Mouse (Mus musculus) embryonic facial prominence, embryonic 12.5 days (tissue): ENCODE measurements at regions not wholly inside any gene's neighbourhood (a gene's known extent, or its start where the extent isn't known, plus 50 kb on each side); places are given as distances from the start of the nearest gene placed in this dataset.
"Not testable (repeated sequence)": the region's sequence is repeated elsewhere in the genome, so short reads cannot be mapped to it uniquely, and the experiment has no call there.

Experiments used
- ATAC-seq: fragments of 200-750 bp; cut with Nextera tagmentation; 2 replicates; pipeline ENCODE4 v1.8.0; 2017; ENCODE audit not compliant: insufficient number of reproducible peaks, insufficient read depth, low FRiP score, low TSS enrichment
- H3K27ac ChIP-seq: fragments of 300-500 bp; sonication (generic); 2 replicates; pipeline ENCODE4 v1.5.1; 2016; ENCODE audit warnings: mild to moderate bottlenecking
- H3K27me3 ChIP-seq: fragments of 300-500 bp; sonication (generic); 2 replicates; pipeline ENCODE4 v1.6.1; 2016; ENCODE audit warnings: mild to moderate bottlenecking, moderate library complexity
- H3K36me3 ChIP-seq: fragments of 300-500 bp; sonication (generic); 2 replicates; pipeline ENCODE4 v1.6.1; 2016; ENCODE audit warnings: mild to moderate bottlenecking
- H3K4me1 ChIP-seq: fragments of 300-500 bp; sonication (generic); 2 replicates; pipeline ENCODE4 v1.6.1; 2016
- H3K4me2 ChIP-seq: fragments of 300-500 bp; sonication (generic); replicated peaks from 2 replicates; pipeline ENCODE4 v1.6.1; 2016; ENCODE audit warnings: mild to moderate bottlenecking, moderate library complexity
- H3K4me3 ChIP-seq: fragments of 300-500 bp; sonication (generic); 2 replicates; pipeline ENCODE4 v1.5.1; 2016; ENCODE audit warnings: mild to moderate bottlenecking
- H3K9ac ChIP-seq: fragments of 300-500 bp; sonication (generic); 2 replicates; pipeline ENCODE4 v1.6.1; 2016; ENCODE audit warnings: mild to moderate bottlenecking, moderate library complexity
- H3K9me3 ChIP-seq: fragments of 300-500 bp; sonication (generic); 2 replicates; pipeline ENCODE4 v1.6.1; 2016; ENCODE audit warnings: mild to moderate bottlenecking, moderate library complexity
- WGBS: fragments of 180-500 bp; shearing (Covaris S2); methylation state at CpG from one replicate; pipeline ENCODE4 v1.1.7; 2016; 5-methylcytosine and 5-hydroxymethylcytosine counted together

- no peak overlapping the region for H3K27ac ChIP-seq
- H3K4me3 ChIP-seq, result no peak overlapping the region
- H3K9ac ChIP-seq, result no peak overlapping the region
- ATAC-seq, result no peak
- WGBS, result 87% methylated on average over 10 of the region's 10 CpGs
- no peaks in the 10 kb centered on the region for H3K4me1 ChIP-seq
- H3K9me3 ChIP-seq, result no peaks in the 10 kb centered on the region
- H3K4me2 ChIP-seq, result no peak overlapping the region
- H3K27me3 ChIP-seq, result no peaks in the 10 kb centered on the region
- no peaks in the 10 kb centered on the region for H3K36me3 ChIP-seq
Observed at GRCm38 (mm10) chr6:140218789-140219188, 177.5 kb upstream of the Plcz1 start.

GRCm38 (mm10) chr6:140212403-140212802, 171.1 kb upstream of the Plcz1 start:
- H3K9ac ChIP-seq, result no peak overlapping the region
- H3K4me1 ChIP-seq, result no peaks in the 10 kb centered on the region
- H3K4me2 ChIP-seq, result no peak overlapping the region
- H3K36me3 ChIP-seq, result no peaks in the 10 kb centered on the region
- WGBS, result 69% methylated on average over 2 of the region's 2 CpGs
- H3K4me3 ChIP-seq, result no peak overlapping the region
- H3K9me3 ChIP-seq, result no peaks in the 10 kb centered on the region
- no peak overlapping the region for H3K27ac ChIP-seq
- no peak for ATAC-seq
- no peaks in the 10 kb centered on the region for H3K27me3 ChIP-seq

GRCm38 (mm10) chr6:140210141-140210540, 168.9 kb upstream of the Plcz1 start:
- Histone ChIP-seq H3K4me1 (no peaks in the 10 kb centered on the region), H3K4me3 (no peak overlapping the region), H3K9me3 (no peaks in the 10 kb centered on the region), H3K4me2 (no peak overlapping the region), H3K9ac (no peak overlapping the region), H3K27ac (no peak overlapping the region), H3K36me3 (no peaks in the 10 kb centered on the region), H3K27me3 (no peaks in the 10 kb centered on the region)
- ATAC-seq, result no peak
- 87% methylated on average over 6 of the region's 6 CpGs for WGBS

GRCm38 (mm10) chr6:140209083-140209482, 167.8 kb upstream of the Plcz1 start:
- 64% methylated on average over 14 of the region's 14 CpGs for WGBS
- Histone ChIP-seq H3K4me2 (no peak overlapping the region), H3K9me3 (no peaks in the 10 kb centered on the region), H3K9ac (no peak overlapping the region), H3K36me3 (no peaks in the 10 kb centered on the region), H3K4me1 (no peaks in the 10 kb centered on the region), H3K27me3 (no peaks in the 10 kb centered on the region), H3K4me3 (no peak overlapping the region), H3K27ac (no peak overlapping the region)
- no peak for ATAC-seq

- H3K9me3 ChIP-seq, result no peaks in the 10 kb centered on the region
- 85% methylated on average over 3 of the region's 3 CpGs for WGBS
- H3K36me3 ChIP-seq, result no peaks in the 10 kb centered on the region
- no peak overlapping the region for H3K9ac ChIP-seq
- no peaks in the 10 kb centered on the region for H3K27me3 ChIP-seq
- no peak for ATAC-seq
- H3K4me2 ChIP-seq, result no peak overlapping the region
- H3K4me3 ChIP-seq, result no peak overlapping the region
- H3K27ac ChIP-seq, result no peak overlapping the region
- no peaks in the 10 kb centered on the region for H3K4me1 ChIP-seq
Observed at GRCm38 (mm10) chr6:140208375-140208774, 167.1 kb upstream of the Plcz1 start.

GRCm38 (mm10) chr6:140206676-140207075, 165.4 kb upstream of the Plcz1 start:
- not testable (repeated sequence) for H3K36me3 ChIP-seq, H3K4me1 ChIP-seq, H3K9ac ChIP-seq, H3K27me3 ChIP-seq, ATAC-seq, H3K4me3 ChIP-seq, H3K9me3 ChIP-seq, H3K4me2 ChIP-seq, H3K27ac ChIP-seq
- 89% methylated on average over 11 of the region's 11 CpGs for WGBS

GRCm38 (mm10) chr6:140201356-140201755, 160.1 kb upstream of the Plcz1 start:
- WGBS, result 79% methylated on average over 1 of the region's 1 CpGs
- Histone ChIP-seq H3K4me3 (no peak overlapping the region), H3K4me1 (no peaks in the 10 kb centered on the region), H3K4me2 (no peak overlapping the region), H3K9me3 (no peaks in the 10 kb centered on the region), H3K27ac (no peak overlapping the region), H3K36me3 (no peaks in the 10 kb centered on the region), H3K27me3 (no peaks in the 10 kb centered on the region), H3K9ac (no peak overlapping the region)
- ATAC-seq, result no peak

GRCm38 (mm10) chr6:140200322-140200721, 159.1 kb upstream of the Plcz1 start:
- ATAC-seq, result no peak
- Histone ChIP-seq H3K4me3 (no peak overlapping the region), H3K27me3 (no peaks in the 10 kb centered on the region), H3K4me1 (no peaks in the 10 kb centered on the region), H3K9me3 (no peaks in the 10 kb centered on the region), H3K27ac (no peak overlapping the region), H3K36me3 (no peaks in the 10 kb centered on the region), H3K4me2 (no peak overlapping the region), H3K9ac (no peak overlapping the region)
- WGBS, result 83% methylated on average over 5 of the region's 5 CpGs

- Histone ChIP-seq H3K4me2 (no peak overlapping the region), H3K27ac (no peak overlapping the region), H3K4me1 (0 out of 2 replicates have a peak, but pooled peaks cover 3% of the 10 kb centered on the region), H3K27me3 (no peaks in the 10 kb centered on the region), H3K4me3 (no peak overlapping the region), H3K9me3 (no peaks in the 10 kb centered on the region), H3K36me3 (no peaks in the 10 kb centered on the region), H3K9ac (no peak overlapping the region)
- WGBS, result 85% methylated on average over 6 of the region's 6 CpGs
- ATAC-seq, result no peak
Observed at GRCm38 (mm10) chr6:140198036-140198435, 156.8 kb upstream of the Plcz1 start.

GRCm38 (mm10) chr6:140197113-140197675, 155.9 kb upstream of the Plcz1 start:
- 81% methylated on average over 8 of the region's 8 CpGs for whole genome bisulfite sequencing
- no peak overlapping the region for H3K27ac ChIP-seq
- H3K36me3 ChIP-seq, result no peaks in the 10 kb centered on the region
- no peak for ATAC-seq
- no peaks in the 10 kb centered on the region for H3K9me3 ChIP-seq
- H3K4me1 ChIP-seq, result 0 out of 2 replicates have a peak, but pooled peaks cover 3% of the 10 kb centered on the region
- H3K9ac ChIP-seq, result no peak overlapping the region
- H3K27me3 ChIP-seq, result no peaks in the 10 kb centered on the region
- no peak overlapping the region for H3K4me2 ChIP-seq
- no peak overlapping the region for H3K4me3 ChIP-seq

- no peak for ATAC-seq
- H3K27ac ChIP-seq, result no peak overlapping the region
- no peak overlapping the region for H3K4me3 ChIP-seq
- H3K36me3 ChIP-seq, result no peaks in the 10 kb centered on the region
- H3K9ac ChIP-seq, result no peak overlapping the region
- WGBS, result 85% methylated on average over 2 of the region's 2 CpGs
- H3K4me1 ChIP-seq, result 0 out of 2 replicates have a peak, but pooled peaks cover 3% of the 10 kb centered on the region
- H3K27me3 ChIP-seq, result no peaks in the 10 kb centered on the region
- no peaks in the 10 kb centered on the region for H3K9me3 ChIP-seq
- no peak overlapping the region for H3K4me2 ChIP-seq
Observed at GRCm38 (mm10) chr6:140194276-140194675, 153.0 kb upstream of the Plcz1 start.

- Histone ChIP-seq H3K4me2 (0 out of 2 replicates have a peak overlapping the region, but pooled peaks have one; percentile 7), H3K27me3 (no peaks in the 10 kb centered on the region), H3K9ac (no peak overlapping the region), H3K27ac (0 out of 2 replicates have a peak overlapping the region, but pooled peaks have one; percentile 1), H3K9me3 (no peaks in the 10 kb centered on the region), H3K4me3 (no peak overlapping the region), H3K4me1 (0 out of 2 replicates have a peak, but pooled peaks cover 3% of the 10 kb centered on the region), H3K36me3 (no peaks in the 10 kb centered on the region)
- ATAC-seq, result no peak
- 27% methylated on average over 9 of the region's 9 CpGs for WGBS
Observed at GRCm38 (mm10) chr6:140193084-140193939, 152.1 kb upstream of the Plcz1 start.
